Mouse (Mus musculus): Measurements from ENCODE around the gene Orc3. TPM values are rescaled to one million over a fixed set of nuclear protein-coding genes. Genes with fewer than 3 reads are reported as not detected.
A peak's percentile ranks its signal among the peaks of the same experiment; 100 is the strongest.

The Orc3 gene
- total RNA-seq, 1 experiment, result 72.9 TPM

GRCm38 (mm10) chr4:34613571-34614145 lies 1.1 kb downstream of the Orc3 start:
- in situ Hi-C loops (cut with MboI; ENCODE audit: low sequenced_read_pairs in 2 of 2, unreplicated experiment in 2 of 2), result no loop called here
- DNase-seq (ENCODE audit: low read depth, low spot score), result no peak
- H3K36me3 ChIP-seq (ENCODE audit: control insufficient read depth, insufficient read depth, low read length, poor library complexity, severe bottlenecking), result peaks cover 4% of the 10 kb centered on the region
- peaks cover 0 to 2% of the 10 kb centered on the region in 2 experiments; a peak in 1 of 4 replicates for H3K4me1 ChIP-seq (ENCODE audit: control insufficient read depth in 2 of 2, insufficient read depth in 2 of 2, low read length in 2 of 2, poor library complexity in 1 of 2)
- peak overlapping the region; percentile 73 for H3K9ac ChIP-seq (ENCODE audit: insufficient read depth, low read depth, low read length, poor library complexity, severe bottlenecking)
- H3K9me3 ChIP-seq (ENCODE audit: control insufficient read depth, insufficient read depth, low read depth, low read length), result no peaks in the 10 kb centered on the region
- TF ChIP-seq MAFK (IDR thresholded peaks at IDR 0.05; ENCODE audit: insufficient read depth, low read depth, low read length) (no peak), CHD2 (IDR thresholded peaks at IDR 0.05; ENCODE audit: low read depth, low read length) (no peak), HCFC1 (IDR thresholded peaks at IDR 0.05; ENCODE audit: borderline replicate concordance, insufficient read depth, low read length) (no peak), ZC3H11A (IDR thresholded peaks at IDR 0.05; ENCODE audit: borderline replicate concordance, low read depth, low read length) (no peak), ZNF384 (IDR thresholded peaks at IDR 0.05; ENCODE audit: low read depth, low read length) (no peak)
- peak overlapping the region; percentile 91 to 96 for H3K4me3 ChIP-seq (ENCODE audit: insufficient read depth in 1 of 2, low read depth in 1 of 2, low read length in 2 of 2, poor library complexity in 1 of 2, severe bottlenecking in 1 of 2)
- no peak overlapping the region for H3K27ac ChIP-seq (ENCODE audit: insufficient read depth, low read depth, low read length, poor library complexity, severe bottlenecking)

GRCm38 (mm10) chr4:34606658-34607057 lies 8.1 kb downstream of the Orc3 start:
- no peak overlapping the region for H3K27ac ChIP-seq (ENCODE audit: insufficient read depth, low read depth, low read length, poor library complexity, severe bottlenecking)
- in situ Hi-C loops (cut with MboI; ENCODE audit: low sequenced_read_pairs in 2 of 2, unreplicated experiment in 2 of 2), result no loop called here
- no peak for DNase-seq (ENCODE audit: low read depth, low spot score)
- peaks cover 13% of the 10 kb centered on the region for H3K36me3 ChIP-seq (ENCODE audit: control insufficient read depth, insufficient read depth, low read length, poor library complexity, severe bottlenecking)
- H3K4me1 ChIP-seq (ENCODE audit: control insufficient read depth in 2 of 2, insufficient read depth in 2 of 2, low read length in 2 of 2, poor library complexity in 1 of 2), result no peaks in the 10 kb centered on the region
- TF ChIP-seq CHD2 (IDR thresholded peaks at IDR 0.05; ENCODE audit: low read depth, low read length) (no peak), HCFC1 (IDR thresholded peaks at IDR 0.05; ENCODE audit: borderline replicate concordance, insufficient read depth, low read length) (no peak), MAFK (IDR thresholded peaks at IDR 0.05; ENCODE audit: insufficient read depth, low read depth, low read length) (no peak), ZNF384 (IDR thresholded peaks at IDR 0.05; ENCODE audit: low read depth, low read length) (no peak)
- H3K9ac ChIP-seq (ENCODE audit: insufficient read depth, low read depth, low read length, poor library complexity, severe bottlenecking), result no peak overlapping the region
- no peaks in the 10 kb centered on the region for H3K9me3 ChIP-seq (ENCODE audit: control insufficient read depth, insufficient read depth, low read depth, low read length)
- no peak overlapping the region for H3K4me3 ChIP-seq (ENCODE audit: insufficient read depth in 1 of 2, low read depth in 1 of 2, low read length in 2 of 2, poor library complexity in 1 of 2, severe bottlenecking in 1 of 2)

GRCm38 (mm10) chr4:34603123-34603522 lies 11.6 kb downstream of the Orc3 start:
- Histone ChIP-seq H3K4me1 (ENCODE audit: control insufficient read depth in 2 of 2, insufficient read depth in 2 of 2, low read length in 2 of 2, poor library complexity in 1 of 2) (no peaks in the 10 kb centered on the region), H3K9ac (ENCODE audit: insufficient read depth, low read depth, low read length, poor library complexity, severe bottlenecking) (no peak overlapping the region), H3K9me3 (ENCODE audit: control insufficient read depth, insufficient read depth, low read depth, low read length) (no peaks in the 10 kb centered on the region), H3K4me3 (ENCODE audit: insufficient read depth in 1 of 2, low read depth in 1 of 2, low read length in 2 of 2, poor library complexity in 1 of 2, severe bottlenecking in 1 of 2) (no peak overlapping the region), H3K27ac (ENCODE audit: insufficient read depth, low read depth, low read length, poor library complexity, severe bottlenecking) (no peak overlapping the region), H3K36me3 (ENCODE audit: control insufficient read depth, insufficient read depth, low read length, poor library complexity, severe bottlenecking) (peaks cover 13% of the 10 kb centered on the region)
- TF ChIP-seq ZNF384 (IDR thresholded peaks at IDR 0.05; ENCODE audit: low read depth, low read length), result no peak
- TF ChIP-seq CHD2 (IDR thresholded peaks at IDR 0.05; ENCODE audit: low read depth, low read length), result no peak
- no peak for TF ChIP-seq MAFK (IDR thresholded peaks at IDR 0.05; ENCODE audit: insufficient read depth, low read depth, low read length)
- no peak for TF ChIP-seq HCFC1 (IDR thresholded peaks at IDR 0.05; ENCODE audit: borderline replicate concordance, insufficient read depth, low read length)
- TF ChIP-seq ZC3H11A (IDR thresholded peaks at IDR 0.05; ENCODE audit: borderline replicate concordance, low read depth, low read length), result no peak
- no peak for DNase-seq (ENCODE audit: low read depth, low spot score)
- in situ Hi-C loops (cut with MboI; ENCODE audit: low sequenced_read_pairs in 2 of 2, unreplicated experiment in 2 of 2), result no loop called here

GRCm38 (mm10) chr4:34584871-34585607 lies 29.7 kb downstream of the Orc3 start:
- Histone ChIP-seq H3K4me3 (ENCODE audit: insufficient read depth in 1 of 2, low read depth in 1 of 2, low read length in 2 of 2, poor library complexity in 1 of 2, severe bottlenecking in 1 of 2) (no peak overlapping the region), H3K4me1 (ENCODE audit: control insufficient read depth in 2 of 2, insufficient read depth in 2 of 2, low read length in 2 of 2, poor library complexity in 1 of 2) (peaks cover 0 to 9% of the 10 kb centered on the region in 2 experiments; a peak in 2 of 4 replicates), H3K27ac (ENCODE audit: insufficient read depth, low read depth, low read length, poor library complexity, severe bottlenecking) (no peak overlapping the region), H3K9ac (ENCODE audit: insufficient read depth, low read depth, low read length, poor library complexity, severe bottlenecking) (no peak overlapping the region), H3K9me3 (ENCODE audit: control insufficient read depth, insufficient read depth, low read depth, low read length) (no peaks in the 10 kb centered on the region), H3K36me3 (ENCODE audit: control insufficient read depth, insufficient read depth, low read length, poor library complexity, severe bottlenecking) (peaks cover 26% of the 10 kb centered on the region)
- TF ChIP-seq HCFC1 (IDR thresholded peaks at IDR 0.05; ENCODE audit: borderline replicate concordance, insufficient read depth, low read length) (no peak), ZNF384 (IDR thresholded peaks at IDR 0.05; ENCODE audit: low read depth, low read length) (no peak), CHD2 (IDR thresholded peaks at IDR 0.05; ENCODE audit: low read depth, low read length) (no peak), MAFK (IDR thresholded peaks at IDR 0.05; ENCODE audit: insufficient read depth, low read depth, low read length) (peak; percentile 61; the same call in 1 of the 2 replicates)
- DNase-seq (ENCODE audit: low read depth, low spot score), result no peak
- in situ Hi-C loops (cut with MboI; ENCODE audit: low sequenced_read_pairs in 2 of 2, unreplicated experiment in 2 of 2), result no loop called here

All from ES-E14 (cell line).